Mouse (Mus musculus) cerebellum, adult 2 months (tissue): ENCODE measurements at regions not wholly inside any gene's neighbourhood (a gene's known extent, or its start where the extent isn't known, plus 50 kb on each side); places are given as distances from the start of the nearest gene placed in this dataset.
A peak's percentile ranks its signal among the peaks of the same experiment; 100 is the strongest.

ENCODE experiments used
- DNase-seq, 2 experiments: peaks; one replicate each; pipeline ENCODE4 v3.0.0; 2021
- H3K27ac ChIP-seq: fragments of 200-500 bp; 2 replicates; pipeline ENCODE4 v1.5.1; 2012; ENCODE audit warnings: low read length, control low read depth, inconsistent platforms; ENCODE audit not compliant: insufficient read depth
- H3K27me3 ChIP-seq: fragments of 200-500 bp; 2 replicates; pipeline ENCODE4 v1.6.1; 2012; ENCODE audit warnings: inconsistent platforms, mild to moderate bottlenecking, low read length, moderate library complexity; ENCODE audit not compliant: control insufficient read depth, insufficient read depth
- H3K4me1 ChIP-seq: fragments of 200-500 bp; 2 replicates; pipeline ENCODE4 v1.6.1; 2011; ENCODE audit warnings: low read length; ENCODE audit not compliant: control insufficient read depth, insufficient read depth
- H3K4me3 ChIP-seq: fragments of 200-500 bp; replicated peaks from 2 replicates; pipeline ENCODE3; 2011; ENCODE audit warnings: mild to moderate bottlenecking, low read depth, low read length, control low read depth; ENCODE audit not compliant: insufficient read depth
- CTCF ChIP-seq: fragments of 200-500 bp; IDR thresholded peaks from 2 replicates; pipeline ENCODE4 v1.5.1; 2011; ENCODE audit warnings: low read depth, mild to moderate bottlenecking, control low read depth, low read length, moderate library complexity, borderline replicate concordance; ENCODE audit not compliant: insufficient read depth
- POLR2A ChIP-seq: fragments of 200-500 bp; IDR thresholded peaks from 2 replicates; pipeline ENCODE4 v1.6.1; 2011; ENCODE audit warnings: low read length, control low read depth, borderline replicate concordance; ENCODE audit not compliant: insufficient read depth
- WGBS: fragments of 180-500 bp; shearing (Covaris S2); methylation state at CpG from one replicate; pipeline ENCODE4 v1.1.7; 2018; 5-methylcytosine and 5-hydroxymethylcytosine counted together

DNA sequence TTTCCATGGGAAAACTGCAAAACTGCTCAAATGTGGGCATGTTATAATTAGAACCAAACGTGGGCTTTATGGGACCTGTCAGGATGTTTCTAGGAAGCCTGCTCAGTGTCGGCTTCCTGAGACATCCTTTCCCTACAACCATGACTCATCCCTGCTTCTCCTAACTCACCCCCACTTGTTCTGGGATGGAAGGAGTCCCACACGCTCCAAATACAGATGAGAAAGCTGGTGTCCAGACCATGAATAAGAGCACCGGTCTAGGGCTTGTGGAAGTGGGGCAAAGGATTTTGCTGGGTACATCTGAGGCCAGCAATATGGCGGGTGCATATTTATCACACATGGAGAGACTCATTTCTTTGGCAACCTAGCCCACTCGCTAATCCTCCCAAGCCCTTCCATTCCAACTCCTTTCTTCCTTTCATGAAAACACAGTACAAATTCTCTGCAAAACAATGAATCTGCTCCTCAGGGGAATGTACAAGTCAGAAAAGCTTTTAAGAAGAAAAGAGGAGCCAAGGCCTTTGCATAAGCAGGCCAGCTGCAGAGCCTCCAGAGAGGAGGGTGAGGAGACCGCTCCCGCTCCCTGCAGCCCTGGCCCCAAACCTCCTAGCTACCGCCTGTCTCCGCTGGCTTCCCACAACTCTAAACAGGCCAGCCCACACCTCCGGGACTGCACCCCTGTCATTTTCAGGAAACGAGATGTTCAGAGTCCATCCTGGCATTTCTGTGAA lies 103.1 kb upstream of the Spred1 start:
- no peak for DNase-seq
- TF ChIP-seq POLR2A (no peak), CTCF (no peak)
- Histone ChIP-seq H3K27me3 (no peaks in the 10 kb centered on the region), H3K27ac (no peak overlapping the region), H3K4me1 (no peaks in the 10 kb centered on the region), H3K4me3 (no peak overlapping the region)
- 61% methylated on average over 12 of the region's 12 CpGs for WGBS

DNA sequence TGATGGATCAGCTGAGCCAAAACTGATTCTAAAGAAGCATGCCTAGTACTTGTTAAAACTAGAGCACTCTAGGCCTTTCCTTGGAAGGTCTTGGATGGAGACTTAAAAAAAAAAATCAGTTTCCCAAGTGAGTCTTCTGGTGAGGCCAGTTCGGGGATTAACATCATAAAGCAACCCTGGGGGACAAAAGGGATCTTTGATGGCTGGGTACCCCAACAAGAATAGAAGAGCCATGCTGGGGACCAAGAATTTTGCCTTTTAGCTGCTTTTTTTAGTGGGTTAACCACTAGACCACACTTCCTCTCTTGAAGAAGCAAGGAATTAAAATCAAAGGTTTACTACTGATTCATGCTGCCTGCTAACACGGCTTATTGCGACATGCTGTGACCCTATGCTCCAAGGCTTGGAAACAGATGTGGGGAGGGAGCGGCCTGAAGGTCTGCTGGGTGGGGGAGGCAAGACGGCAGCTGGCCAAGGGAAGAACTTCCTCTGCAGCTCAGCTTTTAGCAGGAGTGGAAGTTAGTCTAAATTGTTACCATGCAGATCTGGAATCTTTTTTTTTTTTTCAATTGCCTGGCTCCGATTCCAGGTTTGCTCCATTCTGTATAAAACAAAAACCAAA lies 102.1 kb upstream of the Spred1 start:
- H3K27me3 ChIP-seq: no peaks in the 10 kb centered on the region
- TF ChIP-seq CTCF: no peak
- peak in 1 of 2 experiments; percentile 5 for DNase-seq
- no peak overlapping the region for H3K4me3 ChIP-seq
- WGBS: 43% methylated on average over 6 of the region's 6 CpGs
- no peaks in the 10 kb centered on the region for H3K4me1 ChIP-seq
- H3K27ac ChIP-seq: no peak overlapping the region

DNA sequence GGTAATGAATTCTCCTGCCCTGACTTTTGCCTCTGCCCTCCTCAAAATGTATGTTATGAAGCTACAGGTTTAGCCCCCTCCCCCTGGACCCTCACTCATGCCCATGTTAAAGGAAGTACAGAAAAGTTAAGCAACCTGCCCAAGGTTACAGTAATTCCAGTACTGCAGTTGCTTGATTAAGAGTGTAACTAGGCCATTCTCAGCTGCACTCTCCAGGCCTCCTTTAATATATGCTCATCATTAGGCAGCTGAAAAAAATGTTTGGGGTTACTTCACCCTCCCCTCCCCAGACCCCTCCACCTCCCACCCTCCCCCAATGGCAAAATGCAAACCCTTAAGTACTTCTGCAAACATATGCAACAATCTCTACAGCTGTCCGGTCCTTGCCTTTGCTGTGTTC lies 101.6 kb upstream of the Spred1 start:
- H3K4me3 ChIP-seq: no peak overlapping the region
- H3K4me1 ChIP-seq: no peaks in the 10 kb centered on the region
- TF ChIP-seq CTCF (no peak), POLR2A (no peak)
- H3K27ac ChIP-seq: no peak overlapping the region
- WGBS: 90% methylated on average over 1 of the region's 1 CpGs
- no peak for DNase-seq
- no peaks in the 10 kb centered on the region for H3K27me3 ChIP-seq

DNA sequence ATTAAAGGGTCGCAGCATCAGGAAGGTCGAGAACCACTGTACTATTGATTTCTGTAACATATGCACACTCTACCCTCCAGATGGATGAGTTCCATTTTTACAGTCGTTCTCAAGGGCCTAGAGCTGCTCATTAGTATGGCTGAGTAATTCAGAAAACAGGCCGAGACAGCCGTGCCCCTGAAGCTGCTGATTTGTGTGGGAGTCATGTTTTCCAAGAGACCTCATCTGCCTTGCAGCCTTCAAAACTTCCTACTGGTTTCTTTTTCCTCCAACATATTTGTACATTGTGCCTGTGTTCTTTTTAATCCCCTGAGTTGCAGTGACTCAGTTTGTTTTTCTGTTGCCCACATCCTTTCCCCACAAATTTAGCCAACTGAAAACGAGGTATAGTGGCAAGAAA lies 99.4 kb upstream of the Spred1 start:
- DNase-seq: no peak
- TF ChIP-seq POLR2A (no peak), CTCF (no peak)
- WGBS: 29% methylated on average over 6 of the region's 6 CpGs

DNA sequence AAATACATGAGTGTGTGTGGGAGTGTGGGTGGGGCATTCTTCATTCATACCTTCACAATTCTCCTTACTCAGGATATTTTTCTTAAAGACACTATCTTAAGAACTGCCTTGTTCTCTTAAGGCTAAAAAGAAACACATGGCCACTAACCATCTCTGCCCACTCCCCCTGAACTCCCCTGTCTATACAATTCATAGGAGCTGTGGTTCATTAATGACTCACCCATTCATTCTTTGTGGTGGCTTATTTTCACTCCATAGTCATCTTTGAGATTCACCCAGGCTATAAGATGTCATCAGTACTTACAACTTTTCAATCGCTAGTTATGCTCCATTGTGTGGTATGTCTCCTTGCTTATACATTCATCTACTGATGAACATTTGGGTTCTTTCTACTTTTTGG lies 97.7 kb upstream of the Spred1 start:
- no peak overlapping the region for H3K4me3 ChIP-seq
- WGBS: 98% methylated on average over 1 of the region's 1 CpGs

More for the DNA sequence above, 99.4 kb upstream of the Spred1 start:
- no peaks in the 10 kb centered on the region for H3K27me3 ChIP-seq
- H3K4me1 ChIP-seq: no peaks in the 10 kb centered on the region
- H3K4me3 ChIP-seq: no peak overlapping the region
- H3K27ac ChIP-seq: no peak overlapping the region

DNA sequence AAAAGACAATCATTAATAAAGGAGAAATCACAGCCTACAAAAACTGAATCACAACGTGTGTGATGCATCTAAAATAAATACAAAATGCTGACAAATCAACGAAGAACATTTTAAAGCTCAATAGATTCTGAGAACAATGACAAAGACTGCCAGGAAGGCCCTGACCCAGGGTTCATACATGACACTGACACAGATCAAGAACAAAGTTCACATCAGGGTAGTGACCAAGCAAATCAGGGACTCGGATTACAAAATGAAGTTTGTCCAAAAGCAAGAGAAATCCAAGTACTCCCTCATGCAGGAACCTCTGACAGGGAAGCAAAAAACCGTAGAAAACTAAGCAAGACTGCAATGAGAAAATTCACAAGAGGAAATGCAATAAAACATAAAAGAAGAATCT lies 94.1 kb upstream of the Spred1 start:
- H3K4me1 ChIP-seq: no peaks in the 10 kb centered on the region
- no peak for DNase-seq
- TF ChIP-seq CTCF (no peak), POLR2A (no peak)
- H3K27ac ChIP-seq: no peak overlapping the region
- H3K27me3 ChIP-seq: no peaks in the 10 kb centered on the region
- 63% methylated on average over 4 of the region's 4 CpGs for WGBS
- no peak overlapping the region for H3K4me3 ChIP-seq

More for the DNA sequence above, 97.7 kb upstream of the Spred1 start:
- DNase-seq: no peak
- no peak overlapping the region for H3K27ac ChIP-seq
- H3K27me3 ChIP-seq: no peaks in the 10 kb centered on the region
- no peak for TF ChIP-seq CTCF
- TF ChIP-seq POLR2A: no peak
- H3K4me1 ChIP-seq: no peaks in the 10 kb centered on the region

DNA sequence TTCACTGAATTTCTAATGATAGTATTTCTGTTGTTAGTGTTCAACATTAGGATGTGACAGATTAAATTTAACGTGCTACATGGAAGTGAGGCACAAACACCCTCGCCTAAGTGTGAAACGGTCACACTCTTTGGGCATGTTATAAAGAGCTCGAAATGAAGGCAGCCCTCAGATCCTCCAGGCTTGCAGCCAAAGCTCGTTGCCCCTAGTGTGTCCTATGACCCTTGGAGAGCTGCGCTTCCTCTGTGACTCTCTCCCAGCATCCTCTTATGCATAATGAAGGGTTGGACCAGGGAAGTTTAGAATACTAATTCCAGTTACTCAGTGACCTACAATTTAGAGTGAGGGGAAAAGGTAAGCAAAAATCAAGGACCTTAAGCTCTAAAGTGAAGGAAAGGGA lies 92.4 kb upstream of the Spred1 start:
- Histone ChIP-seq H3K27me3 (no peaks in the 10 kb centered on the region), H3K4me1 (no peaks in the 10 kb centered on the region), H3K27ac (no peak overlapping the region), H3K4me3 (no peak overlapping the region)
- 43% methylated on average over 6 of the region's 6 CpGs for WGBS
- TF ChIP-seq CTCF: no peak
- TF ChIP-seq POLR2A: no peak
- DNase-seq: no peak

DNA sequence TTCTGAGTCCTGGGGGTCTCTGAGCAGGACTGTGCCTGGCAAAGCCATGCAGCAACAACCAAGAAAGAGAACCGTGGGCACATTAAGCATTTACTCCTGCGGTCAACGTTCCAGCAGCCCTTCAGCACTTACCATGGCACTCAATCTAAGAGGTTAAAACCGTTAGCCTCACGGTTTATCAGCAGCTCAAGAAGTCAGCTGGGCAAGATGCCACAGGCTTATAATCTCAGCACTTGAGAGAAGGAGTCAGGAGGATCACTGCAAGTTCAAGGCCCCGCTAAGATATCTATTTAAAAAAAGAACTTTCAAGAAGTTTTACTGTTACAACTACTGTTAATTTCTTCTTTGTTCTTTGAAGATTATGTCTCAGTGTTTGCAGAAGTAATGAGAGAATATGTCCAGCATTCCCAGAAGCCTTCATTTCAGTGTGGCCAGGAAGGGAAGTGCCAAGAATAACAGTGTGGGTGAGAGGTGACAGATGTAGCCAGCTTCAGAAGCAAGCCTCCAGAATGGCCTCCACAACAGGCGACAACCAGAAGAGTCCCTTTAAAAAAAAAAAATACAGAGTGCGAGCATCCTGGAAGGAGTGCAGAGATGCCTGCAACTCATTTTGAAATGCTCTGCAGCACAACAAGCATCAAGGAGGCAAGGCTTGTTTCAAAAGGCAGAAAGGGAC lies 84.8 kb upstream of the Spred1 start:
- Histone ChIP-seq H3K27me3 (no peaks in the 10 kb centered on the region), H3K4me1 (no peaks in the 10 kb centered on the region), H3K4me3 (no peak overlapping the region), H3K27ac (no peak overlapping the region)
- 73% methylated on average over 8 of the region's 8 CpGs for WGBS
- TF ChIP-seq CTCF (no peak), POLR2A (no peak)
- no peak for DNase-seq

DNA sequence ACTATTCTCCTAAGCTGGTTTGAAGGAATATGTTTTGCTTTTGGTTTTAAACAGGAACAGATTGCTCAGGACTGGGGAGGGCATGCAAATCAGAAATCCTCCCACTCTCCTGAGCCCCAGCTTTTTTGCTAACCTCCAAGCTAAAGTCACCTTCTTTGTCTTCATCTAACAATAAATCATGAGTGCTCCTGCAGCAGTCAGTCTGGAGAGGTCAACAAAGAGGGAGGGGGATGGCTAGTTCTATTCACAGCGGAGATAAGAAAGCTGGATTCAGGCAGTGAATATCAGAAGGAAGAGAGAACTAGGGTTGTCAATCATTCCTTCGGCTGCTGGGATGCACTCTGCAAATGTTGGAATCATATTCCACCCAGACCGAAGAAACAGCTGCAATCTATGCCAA lies 81.0 kb upstream of the Spred1 start:
- no peak overlapping the region for H3K27ac ChIP-seq
- H3K27me3 ChIP-seq: no peaks in the 10 kb centered on the region
- WGBS: 35% methylated on average over 3 of the region's 3 CpGs
- DNase-seq: no peak
- no peak overlapping the region for H3K4me3 ChIP-seq
- TF ChIP-seq POLR2A: no peak
- no peak for TF ChIP-seq CTCF
- no peaks in the 10 kb centered on the region for H3K4me1 ChIP-seq
